In genomic region chr10:16685352-16685751, GRCm38 (mm10) we compare ENCODE assay signal across 32 mouse cellular contexts.
"Had no signal": no experiment of that assay in that cellular context is flagged by ENCODE, and none has a peak within 500 bp of the region (broad histone marks: within the 10 kb centered on the region; RNA-seq: fewer than 3 reads in every experiment).

No protein-coding gene starts in this region.

- H3K9ac ChIP-seq: limb, embryonic 12.5 days; limb, embryonic 13.5 days; limb, embryonic 15.5 days; liver, embryonic 12.5 days; liver, embryonic 13.5 days; liver, embryonic 14.5 days; liver, embryonic 15.5 days; liver, postnatal 0 days; lung, embryonic 14.5 days; lung, embryonic 15.5 days; midbrain, embryonic 12.5 days; midbrain, embryonic 13.5 days; midbrain, embryonic 15.5 days; neural tube, embryonic 12.5 days; neural tube, embryonic 13.5 days had no signal

- DNase-seq: left cerebral cortex, postnatal 4 days; liver; liver, embryonic 13.5 days; liver, postnatal 0 days; lung, adult 18-20 months; lung, adult 2 months; lung, embryonic 14.5 days; lung, postnatal 10 days; lung, postnatal 14 days; lung, postnatal 36 days; lung, postnatal 4 days; midbrain, embryonic 14.5 days had no signal

- H3K27me3 ChIP-seq: limb, embryonic 12.5 days; limb, embryonic 13.5 days; limb, embryonic 15.5 days; liver, embryonic 12.5 days; liver, embryonic 13.5 days; liver, embryonic 15.5 days; lung, embryonic 15.5 days; megakaryocyte, embryonic 14.5 days; midbrain, embryonic 12.5 days; midbrain, embryonic 13.5 days; midbrain, embryonic 15.5 days; neural tube, embryonic 12.5 days; neural tube, embryonic 13.5 days had no signal

- H3K36me3 ChIP-seq: limb, embryonic 10.5 days; limb, embryonic 12.5 days; limb, embryonic 13.5 days; limb, embryonic 15.5 days; liver, embryonic 12.5 days; liver, embryonic 13.5 days; liver, embryonic 15.5 days; lung, embryonic 15.5 days; midbrain, embryonic 10.5 days; midbrain, embryonic 12.5 days; midbrain, embryonic 13.5 days; midbrain, embryonic 15.5 days; neural tube, embryonic 12.5 days; neural tube, embryonic 13.5 days had no signal

- H3K27ac ChIP-seq: limb, embryonic 10.5 days; limb, embryonic 12.5 days; limb, embryonic 13.5 days; limb, embryonic 15.5 days; liver, embryonic 12.5 days; liver, embryonic 13.5 days; liver, embryonic 14.5 days; liver, embryonic 15.5 days; lung, embryonic 15.5 days; macrophage; midbrain, embryonic 10.5 days; midbrain, embryonic 12.5 days; midbrain, embryonic 13.5 days; midbrain, embryonic 15.5 days; neural tube, embryonic 12.5 days; neural tube, embryonic 13.5 days had no signal

- H3K9me3 ChIP-seq: limb, embryonic 10.5 days; limb, embryonic 12.5 days; limb, embryonic 13.5 days; limb, embryonic 15.5 days; liver, embryonic 12.5 days; liver, embryonic 13.5 days; liver, embryonic 15.5 days; lung, embryonic 15.5 days; megakaryocyte, embryonic 14.5 days; midbrain, embryonic 10.5 days; midbrain, embryonic 12.5 days; midbrain, embryonic 13.5 days; midbrain, embryonic 15.5 days; neural tube, embryonic 12.5 days; neural tube, embryonic 13.5 days had no signal

- H3K4me2 ChIP-seq: limb, embryonic 12.5 days; limb, embryonic 13.5 days; limb, embryonic 15.5 days; liver, embryonic 12.5 days; liver, embryonic 13.5 days; liver, embryonic 15.5 days; lung, embryonic 14.5 days; lung, embryonic 15.5 days; midbrain, embryonic 11.5 days; midbrain, embryonic 12.5 days; midbrain, embryonic 13.5 days; midbrain, embryonic 15.5 days; neural tube, embryonic 12.5 days; neural tube, embryonic 13.5 days had no signal

- H3K4me3 ChIP-seq: limb, embryonic 10.5 days; limb, embryonic 12.5 days; limb, embryonic 13.5 days; limb, embryonic 15.5 days; liver, embryonic 12.5 days; liver, embryonic 13.5 days; liver, embryonic 15.5 days; lung, embryonic 15.5 days; megakaryocyte, embryonic 14.5 days; midbrain, embryonic 10.5 days; midbrain, embryonic 12.5 days; midbrain, embryonic 13.5 days; midbrain, embryonic 15.5 days; myocyte; neural tube, embryonic 12.5 days; neural tube, embryonic 13.5 days had no signal

- ATAC-seq: liver, embryonic 12.5 days; liver, postnatal 0 days; lung, postnatal 0 days; midbrain, embryonic 13.5 days; midbrain, embryonic 15.5 days; midbrain, embryonic 16.5 days had no signal

- H3K4me1 ChIP-seq: limb, embryonic 10.5 days; limb, embryonic 12.5 days; limb, embryonic 13.5 days; limb, embryonic 15.5 days; liver, embryonic 12.5 days; liver, embryonic 13.5 days; liver, embryonic 15.5 days; lung, embryonic 15.5 days; megakaryocyte, embryonic 14.5 days; midbrain, embryonic 10.5 days; midbrain, embryonic 12.5 days; midbrain, embryonic 13.5 days; midbrain, embryonic 15.5 days; neural tube, embryonic 12.5 days; neural tube, embryonic 13.5 days had no signal
